Mouse (Mus musculus) lung, postnatal 0 days (tissue): ENCODE results near the gene Gm13693. TPM values are rescaled to one million over a fixed set of nuclear protein-coding genes. Genes with fewer than 3 reads are reported as not detected.
"Not testable (repeated sequence)": the region's sequence is repeated elsewhere in the genome, so short reads cannot be mapped to it uniquely, and the experiment has no call there.

Experiments
- ATAC-seq: fragments of 200-750 bp; cut with Nextera tagmentation; 2 replicates; pipeline ENCODE4 v1.8.0; 2017; ENCODE audit warnings: moderate library complexity
- DNase-seq: peaks from one replicate; pipeline ENCODE4 v3.0.0-alpha.2; 2016; ENCODE audit warnings: low spot score
- H3K27ac ChIP-seq: fragments of 300-500 bp; sonication (generic); 2 replicates; pipeline ENCODE4 v1.5.1; 2014; ENCODE audit warnings: antibody characterized with exemption, mild to moderate bottlenecking, low read length, mixed read lengths
- H3K27me3 ChIP-seq: fragments of 300-500 bp; sonication (generic); replicated peaks from 2 replicates; pipeline ENCODE4 v1.6.1; 2014; ENCODE audit warnings: low read length, mixed read lengths; ENCODE audit not compliant: insufficient read depth
- H3K36me3 ChIP-seq: fragments of 300-500 bp; sonication (generic); 2 replicates; pipeline ENCODE4 v1.6.1; 2014; ENCODE audit warnings: low read length, mixed read lengths; ENCODE audit not compliant: insufficient read depth
- H3K4me1 ChIP-seq: fragments of 300-500 bp; sonication (generic); 2 replicates; pipeline ENCODE4 v1.6.1; 2014; ENCODE audit warnings: antibody characterized with exemption, low read depth, low read length, mixed read lengths; ENCODE audit not compliant: insufficient read depth
- H3K4me2 ChIP-seq: fragments of 300-500 bp; sonication (generic); replicated peaks from 2 replicates; pipeline ENCODE4 v1.6.1; 2014; ENCODE audit warnings: low read depth, mild to moderate bottlenecking, low read length, moderate library complexity, mixed read lengths
- H3K4me3 ChIP-seq: fragments of 300-500 bp; sonication (generic); 2 replicates; pipeline ENCODE4 v1.5.1; 2014; ENCODE audit warnings: low read depth, low read length
- H3K9ac ChIP-seq: fragments of 300-500 bp; sonication (generic); replicated peaks from 2 replicates; pipeline ENCODE4 v1.6.1; 2014; ENCODE audit warnings: low read depth, mild to moderate bottlenecking
- H3K9me3 ChIP-seq: fragments of 300-500 bp; sonication (generic); 2 replicates; pipeline ENCODE4 v1.6.1; 2016; ENCODE audit warnings: low read length, mixed read lengths
- CTCF ChIP-seq: IDR thresholded peaks from 2 replicates; pipeline ENCODE4 v1.5.1; 2016; ENCODE audit warnings: antibody characterized with exemption, mild to moderate bottlenecking
- EP300 ChIP-seq: IDR thresholded peaks from 2 replicates; pipeline ENCODE4 v1.6.1; 2016; ENCODE audit warnings: antibody characterized with exemption, mild to moderate bottlenecking, control low read depth
- WGBS: fragments of 180-500 bp; shearing (Covaris S2); extraction: QIAGEN DNeasy Blood & Tissue Kit; methylation state at CpG from one replicate; pipeline ENCODE4 v1.1.7; 2014; 5-methylcytosine and 5-hydroxymethylcytosine counted together
- polyA plus RNA-seq: library from polyadenylated mRNA; unstranded; fragments of >200 nt; fragmentation: Nextera tagmentation; extraction: Ambion mirVana; gene quantifications from 2 replicates; pipeline ENCODE4 v1.2.1, GENCODE M21; 2015

Gm13693 gene
- polyA plus RNA-seq, 1 experiment from 2014 or later: not detected

DNA sequence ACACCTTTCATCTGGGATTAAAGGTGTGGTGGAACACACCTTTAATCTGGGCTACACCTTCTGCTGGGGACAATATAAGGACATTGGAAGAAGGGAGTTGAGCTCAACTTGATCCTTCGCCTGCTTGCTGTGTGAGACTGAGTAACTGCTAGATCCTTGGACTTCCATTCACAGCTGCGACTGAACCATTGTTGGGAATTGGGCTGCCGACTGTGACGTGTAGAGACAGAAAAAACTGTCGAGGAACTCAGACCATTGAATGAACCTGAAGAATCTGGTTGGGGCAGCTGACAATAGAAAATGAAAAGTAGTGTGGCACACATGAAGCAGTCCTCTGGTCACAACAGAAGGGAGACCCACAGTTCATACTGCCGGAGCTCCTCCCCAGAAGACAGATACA is 23.1 kb downstream of the Gm13693 start, which contains the start of gene Gm13697:
TSS of gene Gm13697 (plus strand) at position 301 of the 400 bp plus-strand sequence.
- H3K9ac ChIP-seq, H3K27ac ChIP-seq, H3K4me1 ChIP-seq, H3K36me3 ChIP-seq, H3K27me3 ChIP-seq, DNase-seq, H3K4me3 ChIP-seq, ATAC-seq, H3K9me3 ChIP-seq, H3K4me2 ChIP-seq: not testable (repeated sequence)
- WGBS: no CpG with 5 or more reads among the region's 6 CpGs

DNA sequence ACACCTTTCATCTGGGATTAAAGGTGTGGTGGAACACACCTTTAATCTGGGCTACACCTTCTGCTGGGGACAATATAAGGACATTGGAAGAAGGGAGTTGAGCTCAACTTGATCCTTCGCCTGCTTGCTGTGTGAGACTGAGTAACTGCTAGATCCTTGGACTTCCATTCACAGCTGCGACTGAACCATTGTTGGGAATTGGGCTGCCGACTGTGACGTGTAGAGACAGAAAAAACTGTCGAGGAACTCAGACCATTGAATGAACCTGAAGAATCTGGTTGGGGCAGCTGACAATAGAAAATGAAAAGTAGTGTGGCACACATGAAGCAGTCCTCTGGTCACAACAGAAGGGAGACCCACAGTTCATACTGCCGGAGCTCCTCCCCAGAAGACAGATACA is 28.9 kb downstream of the Gm13693 start, which contains the start of gene Gm13691:
TSS of gene Gm13691 (plus strand) at position 301 of the 400 bp plus-strand sequence.
- not testable (repeated sequence) for H3K9me3 ChIP-seq, H3K4me3 ChIP-seq, ATAC-seq, DNase-seq, H3K4me1 ChIP-seq, H3K27ac ChIP-seq, H3K27me3 ChIP-seq, H3K4me2 ChIP-seq, H3K9ac ChIP-seq, H3K36me3 ChIP-seq
- no CpG with 5 or more reads among the region's 6 CpGs for WGBS

DNA sequence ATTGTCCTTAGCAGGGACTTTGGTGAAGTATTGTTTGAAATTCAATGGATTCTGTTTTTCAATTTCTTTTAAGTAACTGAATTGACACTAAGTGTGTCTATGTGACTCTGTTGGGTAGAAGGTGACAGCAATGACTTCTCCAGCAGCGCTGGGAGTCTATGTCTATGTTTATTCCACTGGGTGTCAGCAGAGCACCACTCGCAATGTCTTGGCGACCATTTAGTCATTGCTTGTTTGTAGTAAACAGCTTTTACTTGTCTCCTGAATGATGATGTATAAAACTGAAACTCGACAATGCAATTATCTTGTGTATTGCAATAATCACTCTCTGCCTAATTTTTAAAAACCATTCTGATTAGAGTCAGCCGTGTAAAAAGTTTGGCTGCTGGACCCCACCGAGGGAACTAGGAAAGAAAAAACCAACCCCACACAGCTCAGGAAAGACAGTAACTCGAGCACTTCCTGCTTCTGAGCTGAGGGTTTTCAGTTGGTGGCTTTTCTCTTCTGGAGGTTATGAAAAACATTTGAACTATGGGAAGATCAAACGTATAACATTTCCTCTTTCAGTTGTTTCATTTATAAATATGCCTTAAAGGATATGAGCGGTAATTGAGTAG is 32.4 kb downstream of the Gm13693 start:
- 20% methylated on average over 7 of the region's 9 CpGs for WGBS
- H3K4me2 ChIP-seq: peak overlapping the region; percentile 28
- H3K9ac ChIP-seq, H3K4me1 ChIP-seq, H3K27ac ChIP-seq, H3K36me3 ChIP-seq, H3K9me3 ChIP-seq, H3K4me3 ChIP-seq, H3K27me3 ChIP-seq: not testable (repeated sequence)
- ATAC-seq (peak; percentile 67), DNase-seq (peak; percentile 62)

DNA sequence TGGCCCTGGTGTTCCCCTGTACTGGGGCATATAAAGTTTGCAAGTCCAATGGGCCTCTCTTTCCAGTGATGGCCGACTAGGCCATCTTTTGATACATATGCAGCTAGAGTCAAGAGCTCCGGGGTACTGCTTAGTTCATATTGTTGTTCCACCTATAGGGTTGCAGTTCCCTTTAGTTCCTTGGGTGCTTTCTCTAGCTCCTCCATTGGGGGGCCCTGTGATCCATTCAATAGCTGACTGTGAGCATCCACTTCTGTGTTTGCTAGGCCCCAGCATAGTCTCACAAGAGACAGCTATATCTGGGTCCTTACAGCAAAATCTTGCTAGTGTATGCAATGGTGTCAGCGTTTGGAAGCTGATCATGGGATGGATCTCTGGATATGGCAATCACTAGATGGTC is 33.2 kb downstream of the Gm13693 start:
- not testable (repeated sequence) for H3K9ac ChIP-seq, DNase-seq, H3K27ac ChIP-seq, ATAC-seq, H3K4me3 ChIP-seq, H3K27me3 ChIP-seq, H3K36me3 ChIP-seq, H3K4me1 ChIP-seq, H3K9me3 ChIP-seq, H3K4me2 ChIP-seq
- WGBS: no CpG with 5 or more reads among the region's 3 CpGs

DNA sequence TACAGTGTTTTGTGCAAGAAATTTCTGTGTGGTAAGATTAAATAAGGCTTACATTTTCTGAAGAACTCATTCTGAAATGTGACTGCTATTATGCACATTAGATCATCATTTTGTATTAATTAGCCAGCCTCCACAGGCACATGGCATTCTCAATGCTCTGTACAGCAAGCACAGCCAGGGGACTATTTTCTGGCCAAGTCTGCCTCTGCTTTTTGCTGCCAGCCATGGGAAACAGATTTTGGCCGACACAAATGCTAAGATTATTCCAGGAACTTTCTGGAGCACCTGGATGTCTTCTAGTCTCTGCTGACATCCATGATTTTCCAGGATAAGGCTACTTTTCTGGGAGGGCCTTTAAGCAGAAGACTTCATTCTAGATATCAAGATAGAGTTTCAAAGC is 47.6 kb downstream of the Gm13693 start:
- no peak for ATAC-seq
- H3K36me3 ChIP-seq: no peaks in the 10 kb centered on the region
- 37% methylated on average over 1 of the region's 1 CpGs for WGBS
- no peak for DNase-seq
- H3K27me3 ChIP-seq: no peaks in the 10 kb centered on the region
- H3K9me3 ChIP-seq: no peaks in the 10 kb centered on the region
- H3K4me3 ChIP-seq: no peak overlapping the region
- TF ChIP-seq CTCF: no peak
- no peak overlapping the region for H3K9ac ChIP-seq
- no peak overlapping the region for H3K4me2 ChIP-seq
- H3K27ac ChIP-seq: no peak overlapping the region
- no peaks in the 10 kb centered on the region for H3K4me1 ChIP-seq

DNA sequence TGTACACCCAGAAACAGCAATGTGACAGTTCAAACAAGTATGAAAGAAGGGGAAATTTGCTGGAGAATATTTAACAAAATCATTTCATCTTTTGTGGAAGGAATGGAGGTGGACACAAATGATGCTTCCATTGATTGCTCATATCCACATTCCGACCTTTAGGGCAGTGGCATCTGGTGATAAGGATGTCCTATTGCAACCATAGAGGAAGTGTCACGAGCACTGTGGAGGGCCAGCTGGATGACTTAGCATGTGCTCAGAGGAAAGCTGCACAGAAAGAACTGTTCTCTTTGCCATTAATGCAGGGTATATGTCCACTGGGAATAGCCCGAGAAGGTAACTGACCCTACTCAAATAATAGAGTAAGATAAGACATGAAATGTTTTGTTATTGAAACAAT is 48.5 kb downstream of the Gm13693 start:
- Histone ChIP-seq H3K9me3 (no peaks in the 10 kb centered on the region), H3K27me3 (no peaks in the 10 kb centered on the region), H3K9ac (no peak overlapping the region), H3K36me3 (no peaks in the 10 kb centered on the region), H3K4me2 (no peak overlapping the region), H3K27ac (no peak overlapping the region), H3K4me3 (no peak overlapping the region), H3K4me1 (no peaks in the 10 kb centered on the region)
- no peak for ATAC-seq
- no peak for TF ChIP-seq EP300
- no peak for TF ChIP-seq CTCF
- WGBS: 42% methylated on average over 3 of the region's 3 CpGs
- no peak for DNase-seq

Other genes starting within 250 kb of the Gm13693 start
- 90.8 and 94.5 TPM in 2 replicates for gene Itgav, start 237.1 kb upstream of the Gm13693 start, polyA plus RNA-seq
- 0.26 and 0.29 TPM in 2 replicates for gene Fam171b, start 148.9 kb upstream of the Gm13693 start, polyA plus RNA-seq
- 0.17 and 0.38 TPM in 2 replicates for gene Zswim2, start 20.3 kb upstream of the Gm13693 start, polyA plus RNA-seq
- gene Gm13698, start 5.8 kb upstream of the Gm13693 start, polyA plus RNA-seq: not detected in 2 replicates
- gene Gm13695, start 5.8 kb downstream of the Gm13693 start, polyA plus RNA-seq: not detected in 2 replicates
- not detected in 2 replicates for gene Gm13696, start 11.6 kb downstream of the Gm13693 start, polyA plus RNA-seq
- gene Gm13694, start 17.4 kb downstream of the Gm13693 start, polyA plus RNA-seq: not detected in 2 replicates
- not detected in 2 replicates for gene Gm13697, start 23.2 kb downstream of the Gm13693 start, polyA plus RNA-seq
- not detected in 2 replicates for gene Gm13691, start 29.1 kb downstream of the Gm13693 start, polyA plus RNA-seq